Mouse (Mus musculus): ENCODE measurements around the gene Cpne4. TPM values are rescaled to one million over a fixed set of nuclear protein-coding genes. Genes with fewer than 3 reads are reported as not detected.

Gene Cpne4
- total and polyA plus RNA-seq, 2 experiments from 2014 or later: 0.14 TPM; not detected in 1

DNA sequence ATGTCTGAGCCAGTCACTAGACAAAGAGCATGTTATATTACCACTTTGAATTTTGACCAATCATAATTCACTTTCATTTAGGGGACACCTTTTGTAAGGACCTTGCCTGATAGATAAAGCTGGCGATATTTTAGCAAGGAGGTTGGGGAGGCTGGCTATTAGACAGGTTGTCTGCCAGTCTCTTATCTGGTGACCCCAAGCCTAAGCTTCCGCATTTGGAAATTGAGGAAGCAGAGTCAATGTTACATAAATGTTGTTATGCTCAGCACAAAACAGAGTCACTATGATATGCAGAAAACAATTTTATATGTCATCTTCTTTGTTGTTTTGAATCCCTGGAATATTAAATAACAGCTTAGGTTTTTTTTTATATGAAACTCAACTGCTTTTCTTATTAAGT is 267.6 kb downstream of the Cpne4 start:
- WGBS: 60% methylated on average over 2 of the region's 2 CpGs
- no peak overlapping the region for H3K4me2 ChIP-seq (ENCODE audit: low read depth, low read length)
- H3K9me3 ChIP-seq (replicated peaks; ENCODE audit: control insufficient read depth, low read length): no peaks in the 10 kb centered on the region
- TF ChIP-seq EP300 (IDR thresholded peaks at IDR 0.05; ENCODE audit: low read depth): no peak
- DNase-seq (ENCODE audit: low spot score): no peak
- no peaks in the 10 kb centered on the region for H3K36me3 ChIP-seq (replicated peaks; ENCODE audit: control insufficient read depth, insufficient read depth, low read length)
- no peaks in the 10 kb centered on the region for H3K4me1 ChIP-seq (ENCODE audit: control insufficient read depth, insufficient read depth)
- H3K4me3 ChIP-seq (ENCODE audit: low read depth, low read length): no peak overlapping the region
- no peak overlapping the region for H3K9ac ChIP-seq (replicated peaks; ENCODE audit: low read depth, low read length)
- H3K27ac ChIP-seq (ENCODE audit: low read depth): no peak overlapping the region
- no peak for ATAC-seq (ENCODE audit: insufficient read depth, low read depth)
- H3K27me3 ChIP-seq (ENCODE audit: control insufficient read depth, insufficient read depth, low read length): no peaks in the 10 kb centered on the region

DNA sequence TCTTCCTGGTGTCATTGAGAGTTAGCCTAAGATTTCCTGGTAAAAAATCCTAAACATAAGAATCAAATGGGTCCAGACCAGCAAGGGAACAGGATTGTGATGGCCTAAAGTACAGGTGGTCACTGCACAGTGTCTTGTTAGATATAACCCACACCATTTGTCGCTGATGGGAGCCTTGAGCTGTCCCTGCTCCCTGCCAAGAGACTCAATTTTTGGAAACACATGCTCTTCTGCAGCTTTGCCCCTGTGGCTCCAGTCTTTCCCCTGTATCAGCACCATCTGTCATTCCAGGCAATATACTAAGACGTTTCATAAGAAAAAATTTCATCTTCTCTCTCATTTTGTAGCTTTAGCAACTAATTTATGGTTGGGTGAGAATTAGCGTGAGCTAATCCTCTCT is 281.6 kb downstream of the Cpne4 start:
- TF ChIP-seq EP300 (IDR thresholded peaks at IDR 0.05; ENCODE audit: low read depth): no peak
- TF ChIP-seq CTCF (IDR thresholded peaks at IDR 0.05; ENCODE audit: low read depth): no peak
- H3K27ac ChIP-seq (ENCODE audit: low read depth): no peak overlapping the region
- H3K9ac ChIP-seq (replicated peaks; ENCODE audit: low read depth, low read length): no peak overlapping the region
- no peak overlapping the region for H3K4me3 ChIP-seq (ENCODE audit: low read depth, low read length)
- no peaks in the 10 kb centered on the region for H3K27me3 ChIP-seq (ENCODE audit: control insufficient read depth, insufficient read depth, low read length)
- H3K9me3 ChIP-seq (replicated peaks; ENCODE audit: control insufficient read depth, low read length): no peaks in the 10 kb centered on the region
- no peak for DNase-seq (ENCODE audit: low spot score)
- no peak for ATAC-seq (ENCODE audit: insufficient read depth, low read depth)
- no peaks in the 10 kb centered on the region for H3K4me1 ChIP-seq (ENCODE audit: control insufficient read depth, insufficient read depth)
- 46% methylated on average over 3 of the region's 3 CpGs for WGBS
- no peak overlapping the region for H3K4me2 ChIP-seq (ENCODE audit: low read depth, low read length)
- H3K36me3 ChIP-seq (replicated peaks; ENCODE audit: control insufficient read depth, insufficient read depth, low read length): no peaks in the 10 kb centered on the region

DNA sequence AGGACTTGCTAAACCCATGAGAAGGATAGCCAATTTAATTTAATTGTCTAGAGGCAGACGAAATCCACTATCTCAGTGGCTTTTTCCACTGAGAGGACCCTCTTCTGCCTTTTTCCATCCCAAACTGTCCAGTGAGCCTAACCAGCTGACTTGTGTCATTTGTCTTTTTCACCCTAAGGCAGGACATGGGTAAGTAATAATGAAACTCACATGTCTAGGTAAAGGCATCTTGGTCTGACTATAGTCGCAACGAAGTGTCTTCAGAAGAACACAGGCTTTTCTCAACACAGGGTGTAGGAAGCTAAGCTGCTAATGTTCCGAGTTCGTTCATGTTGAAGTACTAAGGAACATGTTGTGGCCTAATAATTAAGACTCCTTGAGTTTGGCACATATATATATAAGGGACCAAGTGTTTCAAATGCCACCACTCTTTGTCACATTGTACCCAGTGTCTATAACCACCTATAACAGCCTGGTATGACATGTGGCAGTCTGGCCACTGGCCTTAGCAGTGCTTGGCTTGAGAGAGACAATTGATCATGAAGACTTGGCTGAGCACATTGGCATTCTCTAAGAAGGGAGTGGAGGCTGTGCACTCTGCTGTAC is 286.0 kb downstream of the Cpne4 start:
- no peaks in the 10 kb centered on the region for H3K27me3 ChIP-seq (ENCODE audit: control insufficient read depth, insufficient read depth, low read length)
- H3K36me3 ChIP-seq (replicated peaks; ENCODE audit: control insufficient read depth, insufficient read depth, low read length): no peaks in the 10 kb centered on the region
- ATAC-seq (ENCODE audit: insufficient read depth, low read depth) (no peak), DNase-seq (ENCODE audit: low spot score) (no peak)
- no peak overlapping the region for H3K4me2 ChIP-seq (ENCODE audit: low read depth, low read length)
- no peak overlapping the region for H3K4me3 ChIP-seq (ENCODE audit: low read depth, low read length)
- no peaks in the 10 kb centered on the region for H3K9me3 ChIP-seq (replicated peaks; ENCODE audit: control insufficient read depth, low read length)
- no peak overlapping the region for H3K27ac ChIP-seq (ENCODE audit: low read depth)
- H3K4me1 ChIP-seq (ENCODE audit: control insufficient read depth, insufficient read depth): no peaks in the 10 kb centered on the region
- 76% methylated on average over 5 of the region's 5 CpGs for WGBS
- TF ChIP-seq CTCF (IDR thresholded peaks at IDR 0.05; ENCODE audit: low read depth): no peak
- no peak for TF ChIP-seq EP300 (IDR thresholded peaks at IDR 0.05; ENCODE audit: low read depth)
- H3K9ac ChIP-seq (replicated peaks; ENCODE audit: low read depth, low read length): no peak overlapping the region

DNA sequence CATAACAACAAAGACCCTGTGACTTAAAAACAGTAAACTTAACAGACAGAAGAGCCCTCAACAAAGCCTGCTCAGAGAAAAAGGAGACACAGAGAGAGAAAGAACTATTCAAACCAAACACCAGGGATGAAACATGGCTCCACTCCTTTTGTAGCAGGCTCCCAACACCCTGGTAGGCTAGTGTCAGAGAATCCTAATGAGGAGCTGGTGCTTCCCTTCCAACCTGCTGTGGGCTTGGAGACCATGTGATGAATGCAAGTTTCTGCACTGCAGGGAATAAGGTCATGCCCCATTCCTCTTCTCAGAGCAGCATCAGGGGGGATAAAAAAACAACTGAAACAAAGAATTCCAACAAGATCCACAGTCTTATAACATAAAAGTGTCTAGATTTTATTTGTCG is 290.8 kb downstream of the Cpne4 start:
- DNase-seq (ENCODE audit: low spot score) (no peak), ATAC-seq (ENCODE audit: insufficient read depth, low read depth) (no peak)
- Histone ChIP-seq H3K27ac (ENCODE audit: low read depth) (no peak overlapping the region), H3K27me3 (ENCODE audit: control insufficient read depth, insufficient read depth, low read length) (no peaks in the 10 kb centered on the region), H3K36me3 (replicated peaks; ENCODE audit: control insufficient read depth, insufficient read depth, low read length) (no peaks in the 10 kb centered on the region), H3K9ac (replicated peaks; ENCODE audit: low read depth, low read length) (no peak overlapping the region), H3K4me1 (ENCODE audit: control insufficient read depth, insufficient read depth) (no peaks in the 10 kb centered on the region), H3K4me2 (ENCODE audit: low read depth, low read length) (no peak overlapping the region), H3K4me3 (ENCODE audit: low read depth, low read length) (no peak overlapping the region), H3K9me3 (replicated peaks; ENCODE audit: control insufficient read depth, low read length) (no peaks in the 10 kb centered on the region)
- TF ChIP-seq CTCF (IDR thresholded peaks at IDR 0.05; ENCODE audit: low read depth) (no peak), EP300 (IDR thresholded peaks at IDR 0.05; ENCODE audit: low read depth) (no peak)
- WGBS: 54% methylated on average over 1 of the region's 1 CpGs

DNA sequence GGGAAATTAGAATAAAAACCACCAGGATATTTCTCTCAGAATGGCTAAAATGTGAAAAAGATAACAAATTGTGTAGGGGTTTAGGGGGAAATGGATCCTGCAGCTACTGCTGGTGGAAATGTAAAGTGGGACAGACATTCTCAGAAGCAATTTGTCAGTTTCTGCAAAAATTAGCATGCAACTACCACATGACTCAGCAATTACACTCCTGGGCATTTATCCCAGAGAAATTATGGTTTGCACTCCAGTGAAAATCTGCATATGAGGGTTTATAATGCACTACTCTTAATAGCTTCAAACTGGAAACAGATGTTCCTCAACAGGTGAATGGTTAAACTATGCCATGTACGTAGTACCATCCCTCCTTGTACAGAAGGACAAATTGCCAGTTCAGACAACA is 294.2 kb downstream of the Cpne4 start:
- no peaks in the 10 kb centered on the region for H3K9me3 ChIP-seq (replicated peaks; ENCODE audit: control insufficient read depth, low read length)
- no peak overlapping the region for H3K4me2 ChIP-seq (ENCODE audit: low read depth, low read length)
- ATAC-seq (ENCODE audit: insufficient read depth, low read depth): no peak
- 57% methylated on average over 1 of the region's 1 CpGs for WGBS
- no peaks in the 10 kb centered on the region for H3K27me3 ChIP-seq (ENCODE audit: control insufficient read depth, insufficient read depth, low read length)
- H3K4me3 ChIP-seq (ENCODE audit: low read depth, low read length): no peak overlapping the region
- TF ChIP-seq EP300 (IDR thresholded peaks at IDR 0.05; ENCODE audit: low read depth) (no peak), CTCF (IDR thresholded peaks at IDR 0.05; ENCODE audit: low read depth) (no peak)
- no peak for DNase-seq (ENCODE audit: low spot score)
- H3K4me1 ChIP-seq (ENCODE audit: control insufficient read depth, insufficient read depth): no peaks in the 10 kb centered on the region
- H3K36me3 ChIP-seq (replicated peaks; ENCODE audit: control insufficient read depth, insufficient read depth, low read length): no peaks in the 10 kb centered on the region
- H3K27ac ChIP-seq (ENCODE audit: low read depth): no peak overlapping the region
- no peak overlapping the region for H3K9ac ChIP-seq (replicated peaks; ENCODE audit: low read depth, low read length)

DNA sequence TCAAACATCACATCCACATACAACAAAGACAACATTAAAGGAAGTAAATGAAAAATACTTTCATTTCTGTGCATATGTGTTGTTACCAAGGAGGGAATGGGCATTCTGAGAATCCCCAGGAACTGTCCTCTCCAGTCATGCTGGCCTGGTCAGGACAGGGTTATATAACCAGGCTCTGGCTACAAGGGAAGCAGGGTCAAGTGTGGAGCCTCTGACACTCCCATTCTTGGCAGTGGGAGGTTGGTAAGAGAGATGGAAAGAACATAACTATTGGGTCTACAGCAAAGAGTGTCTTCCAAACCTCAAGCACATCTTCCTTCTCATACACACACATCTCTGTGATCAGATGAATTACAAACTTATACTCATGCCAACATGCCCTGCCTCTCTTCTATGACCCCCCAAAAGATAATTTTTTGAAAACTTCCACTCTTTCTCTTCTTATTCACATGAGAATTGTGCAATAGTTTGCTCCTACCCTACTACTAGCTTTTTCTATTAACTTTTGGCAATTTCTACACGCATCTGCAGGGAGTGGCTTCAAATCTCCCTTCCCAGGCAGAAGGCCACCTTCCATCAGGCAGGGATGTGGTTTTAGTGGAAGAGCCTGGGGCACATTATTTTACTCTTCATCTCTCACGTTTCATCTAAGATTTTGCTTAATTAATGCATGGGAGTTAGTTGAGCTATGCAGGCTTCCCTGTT is 298.3 kb downstream of the Cpne4 start:
- 41% methylated on average over 2 of the region's 2 CpGs for WGBS
- DNase-seq (ENCODE audit: low spot score): no peak

More for the DNA sequence above, 298.3 kb downstream of the Cpne4 start:
- no peaks in the 10 kb centered on the region for H3K36me3 ChIP-seq (replicated peaks; ENCODE audit: control insufficient read depth, insufficient read depth, low read length)
- TF ChIP-seq CTCF (IDR thresholded peaks at IDR 0.05; ENCODE audit: low read depth) (no peak), EP300 (IDR thresholded peaks at IDR 0.05; ENCODE audit: low read depth) (no peak)
- H3K9me3 ChIP-seq (replicated peaks; ENCODE audit: control insufficient read depth, low read length): no peaks in the 10 kb centered on the region
- H3K4me3 ChIP-seq (ENCODE audit: low read depth, low read length): no peak overlapping the region
- no peak overlapping the region for H3K9ac ChIP-seq (replicated peaks; ENCODE audit: low read depth, low read length)
- H3K4me1 ChIP-seq (ENCODE audit: control insufficient read depth, insufficient read depth): no peaks in the 10 kb centered on the region
- H3K27ac ChIP-seq (ENCODE audit: low read depth): no peak overlapping the region
- no peak overlapping the region for H3K4me2 ChIP-seq (ENCODE audit: low read depth, low read length)
- no peaks in the 10 kb centered on the region for H3K27me3 ChIP-seq (ENCODE audit: control insufficient read depth, insufficient read depth, low read length)
- ATAC-seq (ENCODE audit: insufficient read depth, low read depth): no peak
